Mouse (Mus musculus) layer of hippocampus, adult 11-12 months (tissue): ENCODE results near the gene Eps8l1.
"Not testable (repeated sequence)": the region's sequence is repeated elsewhere in the genome, so short reads cannot be mapped to it uniquely, and the experiment has no call there.

Experiments used
- DNase-seq: peaks from one replicate; pipeline ENCODE4 v3.0.0; 2022; ENCODE audit warnings: low spot score

Eps8l1 gene

DNA sequence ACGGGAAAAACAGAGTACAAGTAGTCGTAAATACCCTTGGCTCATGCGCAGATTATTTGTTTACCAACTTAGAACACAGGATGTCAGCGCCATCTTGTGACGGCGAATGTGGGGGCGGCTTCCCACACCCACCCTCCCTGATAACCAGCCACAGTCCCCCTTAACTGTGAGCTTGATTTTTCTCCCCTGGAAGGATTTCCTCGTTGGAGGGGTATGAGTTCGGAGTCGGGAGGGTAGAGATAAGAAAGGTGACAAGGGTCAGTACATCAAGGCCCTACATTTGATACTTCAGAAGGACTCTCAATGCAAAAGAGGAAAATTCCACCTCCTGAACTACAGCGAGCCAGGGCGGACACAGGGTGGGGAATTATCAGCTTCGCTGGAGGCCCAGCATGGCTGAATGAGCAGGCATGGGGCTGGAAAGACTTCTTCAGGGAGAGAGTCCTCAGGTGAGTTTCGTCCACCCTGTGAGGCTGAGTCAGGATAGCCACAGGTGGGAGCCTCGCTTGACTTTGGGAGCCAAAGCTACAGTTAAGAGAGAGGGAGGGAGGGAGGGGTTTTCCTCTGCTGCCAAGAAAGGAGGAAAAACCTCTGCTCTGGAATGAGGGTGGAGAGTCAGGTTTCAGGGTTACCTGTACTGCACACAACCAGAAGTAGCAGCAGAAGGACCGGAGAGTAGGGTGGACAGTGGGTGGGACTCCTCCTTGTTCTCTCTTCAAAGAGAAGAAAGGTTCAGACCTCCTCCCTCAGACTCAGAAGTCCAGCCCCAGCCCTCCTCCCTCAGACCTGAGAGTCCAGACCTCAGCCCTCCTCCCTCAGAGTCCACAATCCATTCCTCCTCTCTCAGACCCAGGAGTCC lies at the start of gene Eps8l1:
TSS of gene Eps8l1 (plus strand) at position 99 of the 859 bp plus-strand sequence.
- DNase-seq = no peak

DNA sequence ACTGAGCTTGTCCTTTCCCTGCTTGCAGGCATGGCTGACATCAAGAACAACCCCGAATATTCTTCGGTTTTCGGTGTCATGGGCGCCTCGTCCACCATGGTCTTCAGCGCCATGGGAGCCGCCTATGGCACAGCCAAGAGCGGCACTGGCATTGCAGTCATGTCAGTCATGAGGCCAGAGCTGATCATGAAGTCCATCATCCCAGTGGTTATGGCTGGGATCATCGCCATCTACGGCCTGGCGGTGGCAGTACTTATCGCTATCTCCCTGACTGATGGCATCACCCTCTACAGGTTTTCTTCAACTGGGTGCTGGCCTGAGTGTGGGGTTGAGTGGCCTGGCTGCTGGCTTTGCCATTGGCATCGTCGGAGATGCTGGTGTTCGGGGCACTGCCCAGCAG lies 48.1 kb upstream of the Eps8l1 start:
- DNase-seq = not testable (repeated sequence)

DNA sequence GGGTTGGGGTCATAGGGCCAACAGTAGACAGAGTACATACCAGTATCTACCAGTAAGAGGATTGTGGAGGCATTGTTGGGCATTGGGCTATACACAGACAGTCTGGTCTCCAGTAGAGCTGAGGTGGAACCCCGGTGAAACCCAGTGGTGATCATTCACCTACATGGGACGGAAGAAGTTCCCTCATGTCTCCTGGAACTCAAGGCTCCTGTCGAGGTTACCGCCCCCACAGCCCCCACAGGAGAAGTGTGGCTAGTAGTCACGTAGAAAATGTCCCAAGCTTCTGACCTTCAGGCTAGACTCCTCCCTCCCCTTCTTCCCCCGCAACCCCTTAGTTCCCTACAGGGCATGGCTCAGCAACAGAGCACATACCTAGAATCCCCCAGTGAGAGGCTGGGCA lies 40.8 kb upstream of the Eps8l1 start:
- no peak for DNase-seq

DNA sequence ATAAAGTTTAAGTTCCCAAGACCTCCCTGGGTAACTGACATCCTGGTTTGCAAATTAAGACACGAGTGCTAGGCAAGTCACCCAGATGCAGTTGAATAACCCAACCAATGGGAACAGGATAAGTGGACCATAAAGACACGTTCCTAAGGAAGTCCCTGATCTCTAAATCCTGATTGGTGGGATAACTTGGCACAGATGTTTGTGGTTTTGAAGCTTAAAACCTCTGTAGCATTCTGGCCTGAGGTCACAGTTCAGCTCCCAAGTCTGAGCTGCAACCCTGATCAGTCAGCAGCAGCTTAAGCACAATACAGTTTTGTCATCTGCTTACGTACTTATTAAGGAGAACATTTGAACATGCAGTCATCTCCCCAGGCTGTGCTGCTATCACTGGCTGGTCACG lies 40.2 kb upstream of the Eps8l1 start:
- DNase-seq = no peak

DNA sequence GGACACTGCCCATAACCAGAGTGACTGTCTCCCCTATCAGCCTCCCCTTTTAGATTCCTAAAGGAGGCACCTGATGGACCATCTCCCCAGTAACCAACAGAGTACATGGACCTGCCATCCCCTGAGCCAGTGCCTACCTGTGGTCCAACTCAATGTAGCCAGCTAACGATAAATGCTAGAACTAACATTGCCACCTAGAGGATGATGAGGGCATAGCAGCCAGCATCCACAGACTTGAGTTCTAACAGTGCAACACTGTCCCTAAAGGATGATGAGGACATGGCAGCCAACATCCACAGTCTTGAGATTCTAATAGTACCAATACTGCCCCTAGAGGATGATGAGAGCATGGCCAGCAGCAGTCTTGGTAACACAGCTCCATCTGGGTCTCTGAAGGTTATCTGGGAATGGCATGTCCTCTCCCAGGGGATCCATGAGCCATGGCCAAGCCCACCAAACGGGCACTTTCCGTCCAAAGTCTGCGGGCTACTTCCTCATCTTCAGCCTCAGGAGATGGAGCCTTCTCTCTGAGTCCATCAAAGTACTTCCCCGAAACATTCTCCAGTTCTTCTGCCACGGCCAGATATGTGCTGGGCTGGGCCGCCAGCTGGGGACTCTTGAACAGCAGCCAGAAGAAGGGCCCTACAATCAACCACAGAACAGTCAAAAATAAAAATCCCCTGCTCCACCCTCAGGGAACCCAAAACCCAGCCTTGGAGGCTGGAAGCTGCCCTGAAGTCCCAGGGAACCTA lies 33.1 kb upstream of the Eps8l1 start:
- DNase-seq = peak; percentile 97

DNA sequence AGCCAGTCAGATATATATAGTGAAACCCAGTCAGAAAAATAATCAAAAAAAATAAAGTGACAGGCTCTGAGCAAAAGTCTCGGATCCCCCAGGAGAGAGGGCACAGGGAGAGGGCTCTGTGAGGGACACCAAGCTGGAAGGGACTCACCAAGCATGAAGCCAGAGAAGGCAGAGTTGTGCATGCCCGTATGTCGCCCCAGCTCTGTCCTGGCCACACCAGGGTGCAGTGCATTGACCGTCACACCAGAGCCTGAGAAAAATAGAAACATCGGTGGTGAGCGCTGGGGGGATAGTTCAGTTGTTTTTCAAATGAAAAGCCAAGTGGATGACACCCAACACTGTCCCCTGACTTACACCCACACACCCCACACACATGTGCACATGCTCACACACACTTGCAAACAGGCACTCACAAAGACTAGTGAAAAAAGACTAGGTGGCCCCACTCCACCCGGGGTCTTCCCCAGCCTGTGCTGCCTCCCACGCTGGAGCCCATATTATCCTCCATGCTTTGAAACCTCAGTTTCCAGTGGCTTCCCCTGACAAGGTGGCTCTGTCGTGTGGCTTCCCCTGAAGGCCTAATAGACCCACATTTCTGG lies 30.1 kb upstream of the Eps8l1 start:
- DNase-seq = no peak

DNA sequence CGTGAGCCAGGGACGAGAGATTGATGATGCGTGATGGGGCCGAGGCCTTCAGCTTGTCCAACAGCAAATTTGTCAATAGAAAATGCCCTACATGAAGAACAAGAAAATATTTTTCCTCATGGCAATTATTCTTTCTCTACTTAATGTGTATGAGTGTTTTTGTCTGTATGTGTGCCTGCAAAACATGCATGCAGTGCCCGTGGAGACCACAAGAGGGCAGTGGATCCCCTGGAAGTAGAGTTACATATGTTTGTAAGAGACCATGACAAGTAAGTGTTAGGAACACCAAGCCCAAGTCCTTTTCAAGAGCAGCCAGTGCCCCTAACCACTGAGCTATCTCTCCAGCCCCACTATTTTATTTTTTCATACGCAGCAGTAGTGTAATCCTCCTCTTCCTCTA lies 28.9 kb upstream of the Eps8l1 start:
- peak; percentile 76 for DNase-seq

DNA sequence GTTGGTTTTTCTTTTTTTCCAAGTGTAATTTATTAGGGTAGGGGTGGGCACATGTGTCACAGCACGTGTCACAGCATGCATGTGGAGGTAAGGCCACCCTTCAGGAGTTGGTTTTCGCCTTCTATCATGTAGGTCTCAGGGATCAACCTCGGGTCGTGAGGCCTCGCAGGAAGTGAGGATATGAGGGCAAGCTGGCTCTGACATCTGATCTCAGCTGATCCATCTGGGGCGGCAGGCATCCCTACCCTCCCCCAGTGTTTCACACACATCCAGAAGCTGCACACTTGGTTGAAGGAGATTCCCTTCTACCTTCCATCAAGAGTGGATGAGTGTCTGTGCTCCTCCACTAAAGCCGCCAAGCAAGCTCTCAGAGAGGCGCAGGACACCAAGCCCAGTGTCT lies 28.4 kb upstream of the Eps8l1 start:
- DNase-seq = no peak

DNA sequence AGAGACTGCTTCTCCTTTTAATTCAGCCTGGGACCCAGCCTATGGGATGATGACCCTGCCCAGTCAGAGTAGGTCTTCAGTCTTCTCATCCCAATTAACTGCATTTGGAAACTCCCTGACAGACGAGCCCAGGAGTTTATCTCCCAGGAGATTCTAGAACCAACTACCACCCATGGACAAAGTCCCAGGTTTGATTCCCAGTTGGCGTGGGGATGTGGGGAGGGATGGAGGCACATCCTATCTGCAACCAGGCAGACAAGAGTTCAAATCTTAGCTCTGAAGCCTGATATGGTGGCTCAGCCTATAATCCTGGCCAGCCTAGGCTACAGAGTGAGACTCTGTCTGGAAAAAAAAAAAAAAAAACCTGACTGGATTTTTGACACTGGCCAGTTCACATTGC lies 22.8 kb upstream of the Eps8l1 start:
- DNase-seq = no peak

DNA sequence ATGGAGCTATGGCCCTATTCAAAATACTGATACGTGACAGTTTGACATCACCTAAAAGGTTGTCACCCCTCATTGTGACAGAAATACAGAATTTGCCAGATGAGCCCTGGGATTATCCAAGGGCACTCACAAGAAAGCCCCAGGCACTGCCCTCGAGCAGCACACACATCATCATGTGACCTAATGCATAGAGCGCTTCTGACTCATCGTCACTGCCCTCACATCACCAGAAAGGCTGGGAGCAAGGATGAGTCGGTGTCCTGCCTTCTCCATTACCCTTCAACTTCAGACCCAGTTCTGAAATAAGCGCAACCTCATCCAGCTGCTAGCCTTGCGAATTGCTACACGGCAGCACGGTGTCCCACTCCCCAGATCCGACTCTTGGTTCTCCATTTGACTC lies 19.9 kb upstream of the Eps8l1 start:
- no peak for DNase-seq

DNA sequence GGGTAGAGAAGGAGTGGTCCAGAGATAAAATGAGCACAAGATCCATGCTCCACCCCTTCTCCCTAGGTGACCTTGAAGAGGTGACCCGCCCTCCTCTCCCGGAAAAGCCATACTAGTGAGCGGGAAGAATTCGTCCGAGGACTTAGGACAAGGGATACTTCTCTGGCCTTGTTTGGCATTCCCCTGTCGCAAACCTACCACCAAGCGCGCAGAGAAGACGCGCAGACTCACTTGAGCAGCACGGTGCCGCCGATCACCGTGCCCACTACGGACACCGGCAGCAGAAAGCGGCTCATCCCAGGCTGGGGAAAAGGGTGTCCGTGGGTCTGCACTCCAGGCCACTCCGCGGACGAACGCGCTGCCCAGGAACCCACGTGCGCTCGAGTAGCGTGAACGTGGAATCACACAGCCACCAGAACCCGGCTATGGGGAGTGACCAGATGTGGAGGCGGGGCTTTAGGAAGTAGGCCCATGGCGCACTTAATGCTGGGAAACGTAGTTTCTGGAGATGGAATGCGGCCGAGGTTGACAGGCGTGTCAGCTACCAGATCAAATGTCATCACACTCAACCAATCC lies 15.2 kb upstream of the Eps8l1 start, which contains the start of gene Rdh13:
TSS of gene Rdh13 (minus strand) at position 434 of the 576 bp plus-strand sequence.
- peak; percentile 93 for DNase-seq

DNA sequence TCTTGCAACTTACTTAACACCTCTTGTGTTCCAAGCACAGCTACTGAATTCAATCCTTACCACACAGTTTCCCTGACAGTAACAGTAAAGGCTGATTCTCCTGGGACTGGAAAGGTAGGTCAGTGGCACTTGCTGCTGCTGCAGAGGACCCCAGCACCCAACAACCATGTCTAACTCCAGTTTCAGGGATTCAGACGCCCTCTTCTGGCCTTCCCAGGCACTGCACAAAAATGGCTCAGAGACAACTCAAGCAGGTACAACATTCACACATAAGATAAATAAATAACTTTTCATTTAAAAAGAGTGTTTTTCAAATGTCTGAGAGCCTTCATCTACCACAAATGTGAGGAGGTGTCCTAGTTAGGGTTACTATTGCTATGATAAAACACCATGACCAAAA lies 13.3 kb upstream of the Eps8l1 start:
- DNase-seq = peak; percentile 13

DNA sequence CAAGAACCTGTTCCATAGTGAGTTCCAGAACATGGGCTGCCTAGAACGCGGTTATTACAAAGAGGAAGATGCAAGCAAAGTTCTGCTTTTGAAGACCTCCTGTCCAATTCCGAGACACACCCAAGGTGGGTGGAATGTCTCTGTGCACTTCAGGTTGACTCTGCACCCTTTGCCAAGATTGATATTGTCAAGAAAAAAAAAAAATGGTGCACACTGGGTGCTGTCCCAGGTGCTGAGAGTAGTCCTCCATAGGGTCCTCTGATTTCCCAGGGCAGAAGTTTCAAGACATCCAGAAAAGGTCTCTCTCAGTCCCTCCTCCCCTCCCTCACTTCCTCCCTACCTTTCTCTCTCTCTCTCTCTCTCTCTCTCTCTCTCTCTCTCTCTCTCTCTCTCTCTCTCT lies 12.0 kb upstream of the Eps8l1 start:
- no peak for DNase-seq

DNA sequence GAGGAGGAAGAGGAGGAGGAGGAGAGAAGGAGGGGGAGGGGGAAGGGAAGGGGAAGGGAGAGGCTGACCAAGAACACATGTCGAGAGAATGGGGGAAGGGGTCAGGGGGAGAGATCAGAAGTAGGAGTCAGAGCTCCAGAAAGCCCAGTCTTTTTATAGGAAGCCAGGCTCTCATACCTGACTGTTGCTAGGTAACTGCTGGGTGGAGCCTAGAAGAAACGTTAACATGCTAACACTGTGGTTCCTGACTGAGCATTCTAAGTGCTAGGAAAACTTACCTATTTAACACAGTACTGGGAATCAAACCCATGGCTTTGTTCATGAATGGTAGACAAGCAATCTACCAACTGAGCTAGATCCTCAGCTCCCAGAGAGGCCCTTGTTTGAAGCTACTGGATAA lies 11.3 kb upstream of the Eps8l1 start:
- DNase-seq = no peak

DNA sequence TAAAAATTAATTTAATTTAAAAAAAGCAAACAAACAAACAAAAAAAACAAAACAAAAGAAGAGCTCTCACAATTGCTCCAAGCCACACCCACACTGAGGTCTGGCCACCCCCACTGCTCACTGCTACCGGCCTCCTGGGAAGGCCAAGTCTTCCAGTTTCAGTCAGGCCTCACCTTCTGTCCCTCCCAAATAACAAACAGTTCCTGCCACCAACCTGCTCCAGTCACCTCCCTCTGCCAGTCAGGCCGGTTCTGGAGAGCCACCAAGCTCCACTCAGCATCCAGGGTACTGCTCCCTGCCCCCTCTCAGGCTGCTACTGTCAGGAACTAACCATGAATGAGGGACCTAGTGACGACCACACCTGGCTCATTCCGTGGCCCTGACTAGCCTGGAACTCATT lies 7.8 kb upstream of the Eps8l1 start:
- no peak for DNase-seq

DNA sequence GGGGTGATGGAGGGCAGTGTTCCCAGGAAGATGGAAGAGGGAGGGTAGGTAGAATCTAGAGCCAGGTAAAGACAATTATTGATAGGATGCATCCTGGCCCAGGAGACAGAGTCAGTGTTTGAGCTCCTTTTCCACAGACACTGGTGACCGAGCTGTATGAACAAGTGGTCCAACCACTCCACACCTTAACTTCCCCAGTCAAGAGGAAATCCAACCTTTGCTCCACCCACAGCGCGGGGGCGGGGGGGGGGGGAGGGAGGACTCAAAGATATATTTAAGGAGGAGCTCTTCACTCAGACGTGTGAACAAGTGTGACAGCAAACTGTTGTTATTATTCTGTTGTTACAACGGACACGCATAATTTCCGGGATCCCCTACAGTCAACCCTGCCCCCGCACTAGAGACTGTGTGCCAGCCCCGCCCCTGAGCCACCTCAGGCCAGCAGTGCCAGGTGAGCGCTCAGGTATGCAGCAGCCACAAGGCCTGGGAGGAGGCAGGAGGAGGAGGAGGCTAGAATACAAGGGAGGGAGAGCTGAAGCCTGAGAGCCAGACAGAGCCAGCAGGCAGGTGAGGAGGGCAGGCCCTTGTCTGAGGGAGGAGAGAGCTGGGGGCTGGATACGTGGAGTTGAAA lies 3.8 kb downstream of the Eps8l1 start:
- DNase-seq = no peak

DNA sequence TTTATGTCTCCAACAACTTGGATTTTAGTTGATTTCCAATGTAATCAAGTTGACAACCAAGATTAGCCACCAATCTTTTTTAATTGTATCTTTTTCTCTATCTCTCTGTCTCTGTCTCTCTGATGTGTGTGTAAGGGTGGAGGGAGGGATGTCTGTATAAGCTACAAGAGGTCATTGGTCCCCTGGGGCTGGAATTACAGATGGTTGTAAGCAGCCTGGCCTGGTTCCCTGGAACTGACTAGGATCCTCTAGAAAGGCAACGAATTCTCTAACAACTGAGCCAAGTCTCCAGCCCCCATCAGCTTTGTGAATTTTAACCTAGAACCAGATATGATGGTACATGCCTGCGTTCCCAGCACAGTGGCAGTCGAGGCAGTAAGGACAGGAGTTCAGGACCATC lies 7.3 kb downstream of the Eps8l1 start:
- no peak for DNase-seq

DNA sequence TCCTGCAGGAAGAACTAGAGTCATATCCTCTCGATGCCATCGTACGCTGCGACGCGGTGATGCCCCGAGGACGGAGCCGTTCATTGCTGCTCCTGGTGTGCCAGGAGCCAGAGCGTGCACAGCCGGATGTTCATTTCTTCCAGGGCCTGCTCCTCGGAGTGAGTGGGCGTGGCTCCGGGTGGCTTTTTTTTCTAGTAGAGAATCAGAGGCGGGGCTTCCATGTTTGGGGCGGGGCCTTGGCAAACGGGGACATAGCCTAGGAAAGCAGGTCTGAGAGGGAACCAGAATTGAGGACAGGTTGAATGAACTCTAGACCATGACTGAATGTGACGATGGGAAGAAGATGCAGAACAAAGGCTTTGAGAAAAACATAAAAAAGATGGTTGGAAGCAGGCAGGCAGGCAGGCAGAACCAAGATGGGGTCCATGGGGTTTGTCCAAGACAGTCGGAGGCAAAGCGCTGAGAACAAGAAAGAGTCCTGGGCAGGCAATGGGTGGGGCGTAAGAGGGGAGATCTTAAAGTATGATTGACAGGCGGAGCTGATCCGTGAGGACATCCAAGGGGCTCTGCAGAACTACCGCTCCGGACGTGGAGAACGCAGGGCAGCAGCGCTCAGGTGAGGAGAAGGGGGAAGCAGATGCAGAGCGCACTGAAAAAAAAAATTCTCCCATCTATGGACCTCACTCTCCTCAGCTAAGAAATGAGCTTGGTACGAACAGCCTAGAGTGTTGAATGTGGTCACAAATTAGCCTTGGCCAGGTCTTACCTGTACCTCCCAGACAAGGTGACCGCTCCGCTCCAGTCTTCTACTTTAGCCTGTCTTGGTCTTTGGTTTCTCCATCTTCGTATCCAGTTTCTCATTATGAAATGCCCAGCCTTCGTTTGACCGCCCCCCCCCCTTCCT lies 10.1 kb downstream of the Eps8l1 start:
- peak; percentile 59 for DNase-seq

DNA sequence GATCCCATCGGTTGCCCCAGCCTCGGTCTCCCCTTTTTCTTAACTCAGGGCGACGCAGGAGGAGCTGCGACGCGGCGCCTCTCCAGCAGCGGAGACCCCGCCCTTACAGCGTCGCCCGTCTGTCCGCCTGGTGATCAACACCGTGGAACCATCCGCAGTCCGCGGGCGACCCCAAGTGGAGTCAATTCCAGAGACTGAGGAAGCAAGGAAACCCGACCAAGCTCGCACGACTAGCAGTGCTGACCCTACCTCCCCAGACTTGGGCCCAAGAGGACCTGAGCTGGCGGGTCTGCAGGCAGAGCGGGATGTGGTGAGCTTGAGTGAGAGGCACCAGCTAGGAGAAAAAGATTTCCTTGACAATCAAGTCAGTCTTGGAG lies 10.7 kb downstream of the Eps8l1 start:
- DNase-seq = peak; percentile 89

DNA sequence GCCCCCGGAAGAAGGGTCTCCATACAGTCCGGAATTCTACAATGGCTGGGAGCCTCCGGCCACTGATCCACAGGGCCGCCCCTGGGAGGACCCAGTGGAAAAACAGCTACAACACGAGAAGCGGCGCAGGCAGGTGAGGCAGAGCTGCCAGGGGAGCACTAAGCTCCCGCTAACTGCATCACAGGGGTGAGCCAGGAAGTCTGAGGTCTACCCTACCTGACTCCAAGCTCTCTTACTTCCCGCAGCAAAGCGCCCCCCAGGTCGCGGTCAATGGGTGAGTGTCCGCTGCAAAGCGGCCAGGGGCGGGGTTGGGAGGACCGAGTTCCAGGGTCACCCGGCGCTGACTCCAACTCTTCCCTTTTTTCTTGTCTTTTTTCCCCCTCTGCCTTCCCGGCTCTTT lies 13.5 kb downstream of the Eps8l1 start:
- no peak for DNase-seq
